Mouse (Mus musculus): ENCODE measurements around the gene Enox1.

Enox1 gene

GRCm38 (mm10) chr14:77714931-77715535 is 558.5 kb downstream of the Enox1 start:
- DNase-seq = no peak

GRCm38 (mm10) chr14:77716981-77717380 is 560.4 kb downstream of the Enox1 start:
- no peak for DNase-seq

- DNase-seq = no peak
These were observed 562.3 kb downstream of the Enox1 start for GRCm38 (mm10) chr14:77718814-77719213.

- DNase-seq = no peak
These were observed 581.5 kb downstream of the Enox1 start for GRCm38 (mm10) chr14:77738056-77738455.

- DNase-seq = no peak
These were observed 582.3 kb downstream of the Enox1 start for GRCm38 (mm10) chr14:77738751-77739365.

- no peak for DNase-seq
These were observed 582.8 kb downstream of the Enox1 start for GRCm38 (mm10) chr14:77739376-77739775.

- DNase-seq = no peak
These were observed 588.2 kb downstream of the Enox1 start for GRCm38 (mm10) chr14:77744638-77745240.

- no peak for DNase-seq
These were observed 592.4 kb downstream of the Enox1 start for GRCm38 (mm10) chr14:77748920-77749319.
